Mouse (Mus musculus): Measurements from ENCODE around the gene Cux2.

The Cux2 gene

DNA sequence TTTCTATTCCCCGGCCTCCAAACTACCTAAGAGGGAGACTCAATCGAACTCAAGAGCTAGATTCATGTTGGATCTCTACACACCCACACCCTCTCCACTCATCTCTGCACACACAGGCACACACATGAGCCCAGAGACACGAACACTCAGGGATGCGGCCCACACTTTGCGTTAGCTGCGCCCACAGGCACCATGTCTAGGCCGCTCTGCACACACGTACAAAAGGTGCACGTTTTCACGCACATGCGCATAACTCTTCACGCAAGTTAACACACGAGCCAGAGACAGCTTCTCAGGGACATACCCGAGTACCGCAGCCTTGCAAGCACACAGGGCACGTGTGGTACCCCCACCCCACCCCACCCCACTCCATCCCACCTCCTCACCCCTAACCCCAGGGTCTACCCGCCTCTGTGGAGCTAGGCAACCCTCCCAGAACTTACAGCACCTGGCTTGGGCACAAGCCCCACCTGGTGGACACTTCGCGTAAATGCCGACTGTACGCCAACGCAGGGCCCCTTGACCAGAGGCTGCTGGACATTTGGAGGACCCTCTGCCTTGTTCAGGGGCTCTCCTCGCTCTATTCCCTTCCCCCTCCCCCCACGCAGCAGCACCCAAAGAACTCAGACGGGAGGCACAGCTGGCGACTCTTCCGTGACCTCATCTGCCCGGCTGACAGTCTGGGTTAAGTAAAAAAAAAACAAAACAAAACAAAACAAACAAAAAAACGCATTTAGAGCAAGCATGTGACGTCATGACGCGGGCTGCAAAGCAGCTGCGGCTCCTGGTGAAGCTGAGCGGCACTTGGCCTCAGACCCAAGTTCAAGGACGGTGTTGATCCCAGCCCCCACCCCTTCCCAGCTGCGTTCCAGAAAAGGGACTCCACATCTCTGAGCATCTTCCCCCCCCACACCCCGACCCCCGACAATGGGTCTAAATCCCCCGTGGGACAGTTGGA lies 9.4 kb upstream of the Cux2 start:
- peak; percentile 94 for DNase-seq

DNA sequence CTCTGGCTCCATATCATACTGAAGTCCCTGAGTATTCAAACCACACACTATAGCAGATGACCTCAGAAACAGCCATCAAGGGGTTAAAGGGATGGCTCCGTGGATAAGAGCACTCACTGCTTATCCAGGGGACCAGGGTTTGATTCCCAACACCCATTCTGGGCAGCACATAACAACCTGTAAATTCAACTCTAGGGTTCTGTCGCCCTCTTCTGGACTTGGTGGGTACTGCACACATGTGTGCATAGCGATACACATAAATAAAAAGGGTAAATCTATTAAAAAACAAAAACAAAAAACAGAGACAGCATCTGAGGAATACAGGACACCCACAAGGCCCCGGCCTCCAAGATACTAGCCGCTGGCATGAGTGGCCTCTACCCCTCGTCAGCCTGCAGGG lies 7.7 kb upstream of the Cux2 start:
- DNase-seq: no peak

DNA sequence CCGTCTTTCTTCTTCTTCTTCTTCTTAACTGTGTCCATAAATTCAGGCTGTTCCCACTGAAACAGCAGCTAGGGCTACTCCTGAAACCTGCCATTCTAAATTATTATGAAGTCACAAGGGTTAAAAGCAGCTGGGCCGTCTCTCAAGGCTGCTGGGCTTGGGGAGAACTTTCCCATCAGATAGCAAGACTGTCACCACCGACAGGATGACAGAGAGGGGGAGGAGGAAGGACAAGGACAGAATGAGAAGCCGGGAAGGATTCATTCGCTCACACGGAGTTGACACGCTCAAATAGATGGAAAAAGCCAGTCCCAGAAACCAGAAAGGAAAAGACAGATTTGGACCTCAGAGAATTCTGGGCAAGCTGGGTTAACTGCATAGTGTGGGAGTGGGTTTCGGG lies 6.7 kb upstream of the Cux2 start:
- no peak for DNase-seq

DNA sequence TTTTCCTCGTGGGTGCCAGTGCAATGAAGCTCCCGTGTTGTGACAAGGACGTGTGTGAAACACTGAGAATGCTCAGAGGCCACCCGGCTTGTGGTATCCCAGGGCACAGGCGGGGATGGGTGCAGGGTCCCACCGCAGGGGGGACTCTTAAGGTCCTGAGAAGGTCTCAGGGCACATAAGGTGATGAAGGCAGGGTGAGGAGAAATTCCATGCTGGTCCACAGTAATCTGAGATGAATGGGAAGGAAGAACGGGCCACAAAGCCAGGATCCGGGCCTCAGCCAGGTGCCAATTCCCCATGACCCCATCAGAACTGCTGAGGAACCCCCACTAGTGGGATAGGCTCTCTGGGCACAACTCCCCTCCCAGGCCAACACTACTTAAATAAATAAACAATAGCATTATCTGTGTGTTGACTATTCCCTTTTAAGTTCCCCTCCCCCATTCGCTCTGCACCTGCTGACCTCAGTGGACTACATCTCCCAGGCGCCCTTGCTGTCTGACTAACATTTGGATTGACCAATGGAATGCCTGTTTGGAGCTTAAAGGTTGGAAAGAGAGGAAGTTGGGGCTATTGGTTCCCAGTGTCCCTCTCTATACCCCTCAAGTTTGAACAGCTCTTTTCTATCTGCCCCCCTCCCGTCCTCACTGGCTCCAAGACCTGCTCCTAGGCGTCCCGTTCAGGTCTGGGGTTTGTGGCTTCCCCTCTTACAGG lies 4.4 kb upstream of the Cux2 start:
- DNase-seq: peak; percentile 95

DNA sequence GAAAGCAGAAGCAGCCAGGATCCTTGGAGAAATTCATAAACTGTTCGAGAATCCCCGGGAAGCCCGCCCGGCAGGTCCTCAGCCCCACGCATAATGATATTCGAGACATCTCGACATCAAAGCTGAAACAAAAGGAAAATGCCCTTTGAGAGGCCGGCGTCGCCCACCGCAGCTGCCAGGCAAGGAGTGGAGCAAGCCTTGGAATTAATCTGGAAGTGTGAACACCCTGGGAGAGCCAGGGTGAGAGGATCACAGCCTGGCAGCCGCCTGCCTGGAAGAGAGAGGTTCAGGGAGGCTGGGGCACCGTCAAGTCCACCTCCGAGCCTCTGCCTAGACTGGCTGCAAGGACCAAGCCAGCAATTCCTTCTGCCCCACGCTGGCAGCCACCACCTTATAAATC lies 3.7 kb upstream of the Cux2 start:
- no peak for DNase-seq

DNA sequence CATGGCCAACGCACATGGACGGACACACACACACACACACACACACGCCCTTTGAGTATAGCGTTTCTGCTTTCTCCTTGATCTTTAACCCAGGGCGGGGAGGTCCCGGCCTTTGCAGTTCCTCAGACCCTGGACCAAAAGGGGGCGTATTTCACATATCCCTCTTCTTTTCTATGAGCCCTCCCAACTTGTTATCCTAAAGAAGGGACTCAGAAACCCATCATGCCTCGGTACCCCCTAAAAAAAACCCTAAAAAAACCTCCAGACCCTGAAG lies 867 bp upstream of the Cux2 start:
- no peak for DNase-seq

DNA sequence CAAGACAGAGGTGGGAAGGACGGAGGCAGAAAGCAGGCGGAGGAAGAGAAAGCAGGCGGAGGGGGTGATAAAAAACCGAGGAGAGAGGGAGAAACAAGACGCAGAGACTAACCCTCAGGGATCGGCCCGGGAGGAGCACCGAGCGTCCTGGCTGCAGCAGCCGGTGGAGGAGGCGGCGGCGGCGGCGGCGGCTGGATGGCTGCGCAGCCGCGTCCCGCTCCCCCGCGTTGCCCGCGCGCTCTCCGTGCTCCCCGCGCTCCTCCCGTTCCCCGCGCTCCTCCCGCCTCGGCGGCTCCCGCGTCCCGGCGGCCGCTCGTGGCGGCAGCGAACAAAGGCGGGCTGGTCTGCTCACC lies 262 bp downstream of the Cux2 start:
- DNase-seq: no peak

DNA sequence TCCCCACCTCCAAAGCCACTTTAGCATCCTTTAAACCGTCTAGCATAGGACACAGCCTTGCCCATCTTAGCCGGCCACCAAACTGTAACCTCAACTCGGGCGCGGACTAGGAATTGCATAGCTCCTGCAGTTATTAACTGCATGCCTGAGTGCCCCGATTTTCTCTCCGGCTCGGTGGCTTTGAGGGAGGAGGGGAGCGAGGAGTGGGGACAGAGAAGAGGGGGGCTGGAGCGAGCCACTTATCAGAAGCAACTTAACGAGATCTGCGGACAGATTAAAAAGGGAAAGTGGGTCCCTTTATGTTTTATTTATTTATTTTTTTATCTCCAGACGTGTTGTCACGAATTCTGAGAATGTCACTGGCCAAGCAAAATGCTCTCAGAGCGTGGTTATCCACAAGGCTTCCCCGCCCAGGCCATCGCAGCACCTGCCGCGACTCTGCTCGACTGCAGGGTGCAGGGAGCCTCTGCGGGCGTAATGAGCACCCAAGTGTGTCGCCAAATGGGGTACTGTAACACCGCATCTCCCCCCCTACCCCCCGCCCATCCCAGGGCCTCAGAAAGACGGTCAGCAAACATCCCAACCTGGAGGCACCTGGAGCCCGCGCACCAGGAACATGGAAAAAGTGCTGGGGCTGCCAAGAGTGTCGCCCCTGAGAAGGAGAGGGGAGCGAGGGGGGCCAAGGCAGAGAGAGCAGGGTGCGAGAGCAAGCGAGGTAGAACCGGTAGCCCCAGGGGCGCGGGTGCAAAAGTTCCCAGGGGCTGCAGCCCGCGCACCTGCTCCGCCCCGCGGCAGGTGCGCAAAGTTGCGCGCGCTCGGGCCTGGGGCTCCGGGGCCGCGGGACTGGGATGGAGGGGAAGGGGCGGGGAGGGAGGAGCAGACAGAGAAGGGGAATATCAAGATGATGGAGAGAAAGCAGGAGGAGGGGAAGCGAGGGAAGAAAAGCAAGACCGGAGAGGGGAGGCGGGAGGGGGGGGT lies 927 bp downstream of the Cux2 start:
- no peak for DNase-seq

DNA sequence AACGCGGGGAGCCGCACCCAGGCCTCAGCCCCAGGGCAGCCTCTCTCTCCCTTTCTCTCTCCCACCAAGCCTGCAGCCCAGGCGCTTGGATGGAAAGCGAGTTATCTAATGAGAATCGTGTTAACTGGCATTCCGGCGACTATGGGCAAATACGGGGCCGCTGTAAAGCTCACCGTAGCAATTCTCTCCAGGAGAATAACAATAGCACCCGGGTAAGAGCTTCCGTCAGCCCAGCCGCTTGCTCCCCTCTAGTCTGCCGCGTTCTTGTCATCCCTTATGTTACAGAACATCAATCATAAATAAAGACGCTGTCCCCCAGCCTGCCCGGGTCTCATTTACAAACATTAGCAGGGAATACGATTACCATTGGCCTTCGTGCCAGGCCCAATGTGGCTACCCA lies 1.6 kb downstream of the Cux2 start:
- no peak for DNase-seq

DNA sequence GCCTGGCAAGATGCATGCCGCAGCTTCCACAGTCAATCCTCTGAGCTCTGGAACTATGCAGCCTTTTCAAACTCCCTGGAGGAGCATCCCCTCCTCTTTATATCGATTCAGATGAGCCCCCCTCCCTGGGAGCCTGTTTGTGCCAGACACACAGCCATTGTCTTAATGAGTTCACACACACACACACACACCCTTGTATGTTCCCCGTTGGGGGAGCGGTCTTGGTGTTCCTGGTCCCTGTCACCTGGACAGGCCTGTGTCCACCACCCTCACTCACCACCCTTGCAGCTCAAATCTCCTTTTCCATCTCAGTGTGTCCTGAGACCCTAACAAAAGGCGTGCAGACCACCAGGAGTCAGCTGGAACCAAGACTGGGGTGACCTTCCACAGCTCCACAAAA lies 2.1 kb downstream of the Cux2 start:
- DNase-seq: no peak

DNA sequence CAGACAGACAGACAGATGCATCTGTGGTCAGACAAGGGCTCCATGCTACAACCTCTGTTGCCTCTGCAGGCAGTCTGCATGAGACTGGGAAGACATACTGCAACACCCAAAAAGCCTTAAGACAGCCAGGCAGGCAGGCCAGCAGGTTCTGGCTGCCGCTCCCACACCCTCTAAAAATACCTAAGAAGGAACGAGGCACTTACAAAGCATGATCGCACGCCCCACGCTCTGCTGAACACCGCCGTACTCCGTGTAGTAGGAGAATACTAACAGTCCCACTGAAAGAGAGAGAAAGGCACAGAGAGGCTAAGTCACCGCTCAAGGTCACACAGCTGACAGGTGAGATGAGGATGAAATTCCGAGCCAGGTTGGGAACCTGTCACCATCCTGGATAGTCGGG lies 6.3 kb downstream of the Cux2 start:
- DNase-seq: no peak

DNA sequence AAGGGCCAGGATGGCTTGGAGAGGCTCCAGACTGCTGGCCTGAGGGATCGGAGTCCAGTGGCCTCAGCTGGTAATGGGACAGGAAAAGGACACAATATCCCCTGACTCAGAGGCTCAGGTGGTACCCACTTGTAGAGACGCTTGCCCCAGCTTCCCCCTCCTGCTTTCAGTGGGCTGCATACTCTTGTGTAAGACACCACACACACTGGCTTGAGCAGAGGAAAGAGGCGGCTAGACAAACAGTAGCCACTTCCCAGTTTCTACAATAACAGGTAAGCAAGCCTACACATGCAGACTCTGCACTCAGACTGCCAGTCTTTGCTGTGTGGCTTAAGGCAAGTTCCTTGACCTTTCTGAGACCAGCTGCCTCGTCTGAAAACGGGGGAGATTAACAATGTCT lies 14.6 kb downstream of the Cux2 start:
- DNase-seq: no peak

DNA sequence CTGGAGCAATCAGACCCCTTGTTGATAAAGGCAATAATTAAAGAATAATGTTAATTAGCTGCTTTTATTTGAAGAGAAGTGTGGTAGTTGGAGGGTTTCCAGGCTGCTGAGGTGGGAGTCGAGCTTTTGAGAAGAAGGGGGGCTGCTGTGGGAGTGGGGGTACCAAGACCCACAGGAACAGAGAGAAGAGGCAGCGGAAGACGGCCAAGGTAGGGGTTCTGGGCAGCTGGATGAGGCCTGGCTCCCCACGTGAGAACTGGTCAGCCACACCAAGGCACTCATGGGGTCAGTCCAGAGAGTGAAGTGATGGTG lies 16.8 kb downstream of the Cux2 start:
- no peak for DNase-seq

DNA sequence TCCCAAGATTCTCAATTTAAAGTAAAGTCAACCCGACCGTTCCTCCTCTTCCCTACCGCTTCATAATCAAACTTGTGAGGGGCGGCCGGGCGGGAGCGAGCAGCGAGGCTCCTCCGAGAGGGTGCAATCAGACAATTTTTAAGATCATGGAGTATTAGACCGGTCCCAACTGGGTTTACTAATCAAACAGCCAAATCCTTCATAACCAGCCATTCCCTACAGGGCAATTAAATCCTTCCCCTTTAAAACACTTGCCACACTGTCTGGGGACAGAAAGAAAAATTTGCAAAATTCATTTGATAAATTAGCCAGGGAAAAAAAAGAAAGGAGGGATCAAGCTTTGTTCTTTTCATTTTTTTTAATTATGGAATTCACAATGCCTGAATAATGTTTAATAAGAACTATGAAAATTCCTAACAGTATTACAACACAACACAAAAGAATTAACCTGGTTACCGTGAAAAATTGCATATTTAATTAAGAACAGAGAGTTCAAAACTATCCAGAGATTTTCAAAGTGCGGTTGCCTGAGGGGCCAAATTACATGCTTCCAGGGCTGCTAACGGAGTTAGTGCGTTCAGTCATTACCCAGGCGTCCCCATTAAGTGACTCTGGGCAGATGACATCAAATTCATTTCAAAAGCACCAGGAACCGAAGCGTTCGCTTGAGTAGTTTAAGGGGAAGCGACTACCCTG lies 17.3 kb downstream of the Cux2 start:
- DNase-seq: no peak

DNA sequence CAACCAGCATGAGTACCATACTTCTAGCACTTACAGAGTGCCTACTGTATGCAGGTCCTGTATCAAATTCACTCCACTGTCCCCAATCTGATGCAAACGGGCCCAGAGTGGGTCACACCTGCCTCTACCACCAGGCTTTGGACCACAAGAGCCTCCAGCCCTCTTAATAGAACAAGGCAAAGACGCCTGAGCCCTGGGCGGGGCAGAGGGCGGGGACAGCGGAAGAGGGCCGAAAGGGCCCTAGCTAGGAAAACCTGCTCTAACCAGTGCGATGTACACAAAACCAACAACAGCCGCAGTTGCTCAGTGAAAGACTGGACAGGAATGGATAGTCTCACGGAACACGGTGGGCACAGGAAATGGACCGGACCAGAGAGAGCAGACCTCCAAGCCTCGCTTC lies 18.8 kb downstream of the Cux2 start:
- DNase-seq: no peak

DNA sequence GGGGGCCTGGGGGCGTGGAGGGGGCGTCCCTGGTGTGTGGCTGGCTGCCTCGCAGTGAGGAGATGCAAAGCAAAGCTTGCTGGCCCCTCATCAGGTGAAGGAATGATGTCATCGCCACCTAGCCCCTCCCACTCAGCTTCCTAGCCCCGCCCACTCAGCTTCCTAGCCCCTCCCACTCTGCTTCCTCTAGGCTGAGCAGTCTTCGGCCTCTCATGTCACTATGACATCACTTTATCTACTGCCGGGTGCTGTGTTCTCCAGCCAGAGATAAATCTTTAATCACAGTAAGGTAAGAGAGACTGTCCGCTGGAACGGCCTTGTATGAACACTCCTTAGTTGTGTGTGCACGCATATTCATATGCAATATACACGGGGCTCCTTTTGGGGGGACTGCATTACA lies 19.3 kb downstream of the Cux2 start:
- DNase-seq: no peak

DNA sequence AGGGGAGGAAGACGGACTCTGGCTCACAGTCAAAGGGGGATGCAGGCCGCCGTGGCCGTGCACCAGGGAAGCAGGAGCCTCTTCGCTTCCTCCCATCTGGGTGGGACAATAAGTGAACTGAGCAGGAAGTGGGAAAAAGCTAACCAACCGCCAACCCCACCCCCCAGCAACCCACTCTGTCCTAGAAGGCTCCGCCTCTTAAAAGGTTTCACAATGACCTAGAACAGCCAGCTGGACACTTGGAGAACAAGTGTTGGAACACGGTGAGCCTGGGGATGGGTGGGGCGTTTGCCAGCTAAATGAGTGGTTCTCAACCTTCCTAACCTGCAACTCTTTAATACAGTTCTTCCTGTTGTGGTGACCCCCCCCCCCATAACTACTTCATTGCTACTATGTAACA lies 23.1 kb downstream of the Cux2 start:
- no peak for DNase-seq

DNA sequence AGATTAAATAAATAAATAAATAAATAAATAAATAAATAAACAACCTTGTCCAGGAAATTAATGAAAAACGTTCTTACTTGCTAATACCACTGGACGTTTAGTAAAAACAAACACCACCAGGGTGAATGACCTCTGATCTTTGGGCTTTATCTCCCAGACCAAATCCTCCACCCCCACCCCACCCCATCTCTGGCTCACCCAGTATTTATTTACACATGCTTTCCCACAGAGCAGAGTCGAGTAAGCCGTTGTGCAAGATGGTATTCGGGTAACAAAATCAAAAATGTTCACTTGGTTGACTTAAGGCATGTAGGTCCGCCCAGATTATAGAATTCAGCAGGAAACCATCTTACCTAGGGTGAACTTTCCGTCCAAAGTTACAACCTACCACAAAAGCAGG lies 23.6 kb downstream of the Cux2 start:
- DNase-seq: no peak

DNA sequence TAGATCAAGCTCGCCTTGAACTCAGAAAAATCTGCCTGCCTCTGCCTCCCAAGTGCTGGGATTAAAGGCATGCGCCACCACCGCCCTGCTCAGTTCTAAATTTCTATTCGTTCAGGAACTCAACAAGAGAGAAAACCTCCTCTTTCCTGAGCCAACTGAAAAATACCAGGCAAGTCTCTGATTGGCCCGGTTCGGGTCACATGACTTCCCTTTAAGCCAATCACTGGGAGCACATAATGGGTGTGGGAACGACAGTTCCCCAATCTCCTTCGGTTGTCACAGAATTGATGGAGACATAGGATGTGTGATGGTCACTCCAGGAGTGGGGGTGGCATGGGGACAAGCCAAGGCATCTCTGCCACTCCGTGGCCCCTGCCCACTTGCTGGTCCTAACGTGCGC lies 24.8 kb downstream of the Cux2 start:
- DNase-seq: no peak

DNA sequence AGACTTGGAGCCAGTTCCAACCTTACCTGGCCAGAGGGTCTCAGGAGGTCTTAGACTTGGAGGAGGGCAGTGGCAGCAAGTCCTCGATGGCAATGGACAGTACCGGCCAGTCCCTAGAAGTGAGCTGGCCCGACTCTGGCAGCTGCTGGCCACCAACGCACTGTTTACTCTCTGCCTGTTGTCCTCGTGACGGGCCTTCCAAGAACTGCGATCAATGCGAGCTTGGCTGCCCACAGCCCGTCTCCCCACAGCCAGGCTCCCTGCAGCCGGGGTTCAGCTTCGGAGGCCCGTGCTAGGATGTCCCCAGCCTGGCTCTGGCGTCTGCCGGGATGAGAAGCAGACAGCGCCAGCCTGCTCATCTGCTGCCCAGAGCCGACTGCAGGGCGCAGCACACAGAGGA lies 30.6 kb downstream of the Cux2 start:
- no peak for DNase-seq

DNA sequence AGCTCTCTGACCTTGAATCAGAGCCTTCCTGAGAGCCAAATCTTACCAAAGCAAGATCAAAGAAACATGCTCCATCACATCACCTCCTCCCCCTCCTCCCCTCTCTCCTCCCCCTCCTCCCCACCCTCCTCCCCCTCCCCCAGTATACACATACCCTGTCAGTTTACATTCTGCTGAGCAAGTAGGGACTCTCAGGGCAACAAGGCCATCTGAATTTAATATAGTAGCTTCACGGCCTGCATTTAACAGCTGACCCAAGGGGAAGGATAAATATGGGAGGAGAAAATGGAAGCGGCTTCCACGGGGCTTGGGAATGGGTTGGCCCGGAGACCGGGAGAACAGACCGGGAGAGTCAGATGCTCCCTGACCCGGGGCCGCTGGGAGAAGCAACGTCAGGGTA lies 32.1 kb downstream of the Cux2 start:
- DNase-seq: no peak

DNA sequence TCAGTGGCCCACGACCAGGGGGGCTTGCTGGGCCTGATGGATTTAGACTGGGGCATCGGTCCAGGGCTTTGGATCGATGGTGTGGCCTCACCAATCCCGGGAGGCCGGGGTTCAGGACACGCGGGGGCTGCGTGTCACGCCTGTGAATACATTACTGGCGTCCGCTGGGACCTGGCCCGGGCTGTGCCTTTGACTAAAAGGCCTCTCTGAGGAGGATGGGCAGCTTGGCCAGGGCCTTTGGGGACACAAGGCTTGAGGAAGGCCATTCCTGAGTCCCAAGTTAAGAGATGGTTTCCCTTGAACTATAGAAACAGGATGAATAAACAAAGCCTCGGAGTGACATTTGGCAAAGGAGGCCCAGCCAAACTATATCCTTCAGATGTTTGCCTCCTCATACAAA lies 32.6 kb downstream of the Cux2 start:
- no peak for DNase-seq

DNA sequence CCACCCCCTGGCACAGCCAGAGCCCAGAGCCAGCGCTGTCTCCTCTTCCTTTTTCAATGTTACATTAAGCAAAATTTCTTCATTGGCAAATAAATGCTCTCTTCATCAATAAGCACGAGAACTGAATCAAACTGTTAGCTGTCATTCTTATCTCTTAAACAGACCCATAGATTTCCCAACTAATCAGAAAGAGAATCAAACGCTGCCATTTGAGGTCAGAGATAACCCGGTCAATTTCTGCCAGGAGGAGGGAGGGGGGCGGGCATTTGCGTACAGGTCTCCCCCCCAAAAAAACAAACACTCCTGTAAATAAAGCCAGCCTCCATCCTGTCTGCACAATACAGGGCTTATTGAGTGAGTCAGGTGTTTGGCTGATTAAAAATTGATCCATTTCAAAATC lies 33.2 kb downstream of the Cux2 start:
- no peak for DNase-seq

Measured in heart, adult 11 months (tissue).